Mouse (Mus musculus) embryonic facial prominence, embryonic 10.5 days (tissue): ENCODE data around the gene Tbc1d22a. TPM values are rescaled to one million over a fixed set of nuclear protein-coding genes. Genes with fewer than 3 reads are reported as not detected.

Experiments
- DNase-seq: peaks from one replicate; pipeline ENCODE4 v3.0.0-alpha.2; 2017; ENCODE audit warnings: low spot score
- H3K27ac ChIP-seq: fragments of 300-500 bp; sonication (generic); replicated peaks from 2 replicates; pipeline ENCODE4 v1.5.1; 2016; ENCODE audit warnings: mild to moderate bottlenecking
- H3K27me3 ChIP-seq: fragments of 300-500 bp; sonication (generic); replicated peaks from 2 replicates; pipeline ENCODE4 v1.6.1; 2016; ENCODE audit warnings: low read depth, mild to moderate bottlenecking; ENCODE audit not compliant: poor library complexity, severe bottlenecking
- H3K36me3 ChIP-seq: fragments of 300-500 bp; sonication (generic); replicated peaks from 2 replicates; pipeline ENCODE4 v1.6.1; 2016; ENCODE audit warnings: mild to moderate bottlenecking, moderate library complexity
- H3K4me1 ChIP-seq: fragments of 300-500 bp; sonication (generic); 2 replicates; pipeline ENCODE4 v1.6.1; 2016
- H3K4me3 ChIP-seq: fragments of 300-500 bp; sonication (generic); 2 replicates; pipeline ENCODE4 v1.5.1; 2016; ENCODE audit warnings: mild to moderate bottlenecking, moderate library complexity
- H3K9me3 ChIP-seq: fragments of 300-500 bp; sonication (generic); 2 replicates; pipeline ENCODE4 v1.6.1; 2016; ENCODE audit warnings: mild to moderate bottlenecking
- WGBS: fragments of 180-500 bp; shearing (Covaris S2); methylation state at CpG from one replicate; pipeline ENCODE4 v1.1.7; 2016; 5-methylcytosine and 5-hydroxymethylcytosine counted together
- polyA plus RNA-seq: library from polyadenylated mRNA; unstranded; fragments of >200 nt; fragmentation: Nextera tagmentation; extraction: Ambion mirVana; gene quantifications from 2 replicates; pipeline ENCODE4 v1.2.1, GENCODE M21; 2016

The Tbc1d22a gene
- polyA plus RNA-seq, 1 experiment from 2014 or later = 11.2 TPM

DNA sequence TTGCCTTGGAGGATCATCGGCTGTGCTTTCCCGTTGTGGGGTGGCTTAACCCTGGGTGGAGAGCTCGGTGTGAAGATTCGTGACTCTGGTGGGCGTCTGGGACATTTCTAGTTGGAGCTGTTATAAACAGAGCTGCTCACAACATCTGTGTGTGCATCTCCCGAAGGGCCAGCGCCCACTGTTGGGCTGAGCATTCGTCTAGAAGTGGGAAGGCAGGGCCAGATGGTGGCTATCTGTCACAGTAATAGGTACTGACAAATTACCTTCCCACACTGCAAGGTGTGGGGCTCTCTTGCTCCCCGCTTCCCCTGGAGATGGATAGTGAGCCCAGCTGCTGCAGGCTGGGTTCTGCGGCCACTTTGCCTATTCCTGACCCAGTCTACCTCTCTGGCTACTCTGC, 289.2 kb downstream of the Tbc1d22a start:
- Histone ChIP-seq H3K27me3 (no peaks in the 10 kb centered on the region), H3K9me3 (no peaks in the 10 kb centered on the region), H3K4me1 (peaks cover 2% of the 10 kb centered on the region; the same call in 1 of the 2 replicates), H3K27ac (no peak overlapping the region), H3K4me3 (no peak overlapping the region), H3K36me3 (no peaks in the 10 kb centered on the region)
- DNase-seq = peak; percentile 6
- 85% methylated on average over 10 of the region's 10 CpGs for WGBS

DNA sequence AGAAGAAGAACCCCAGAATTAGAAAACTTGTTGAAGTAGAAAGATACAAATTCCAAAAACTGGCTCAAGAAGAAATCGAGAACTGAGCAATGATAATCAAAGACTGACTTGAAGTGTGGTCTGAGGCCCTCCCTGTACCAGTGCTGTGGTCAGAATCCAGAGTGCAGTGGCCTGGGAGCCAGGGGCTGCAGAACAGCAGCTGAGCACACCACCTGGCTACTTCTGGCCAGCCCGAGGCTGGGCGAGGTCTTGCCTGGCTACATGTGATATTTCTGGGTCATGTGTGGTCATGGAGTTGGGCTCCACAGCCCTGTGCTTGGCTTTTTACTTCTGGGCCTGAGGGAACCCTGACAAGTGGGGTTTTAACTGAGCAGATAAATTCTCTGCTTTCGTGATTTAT, 292.4 kb downstream of the Tbc1d22a start:
- no peaks in the 10 kb centered on the region for H3K27me3 ChIP-seq
- no peak for DNase-seq
- H3K9me3 ChIP-seq = no peaks in the 10 kb centered on the region
- H3K4me1 ChIP-seq = peaks cover 2% of the 10 kb centered on the region; the same call in 1 of the 2 replicates
- no peak overlapping the region for H3K27ac ChIP-seq
- H3K36me3 ChIP-seq = no peaks in the 10 kb centered on the region
- 82% methylated on average over 4 of the region's 4 CpGs for WGBS
- no peak overlapping the region for H3K4me3 ChIP-seq

DNA sequence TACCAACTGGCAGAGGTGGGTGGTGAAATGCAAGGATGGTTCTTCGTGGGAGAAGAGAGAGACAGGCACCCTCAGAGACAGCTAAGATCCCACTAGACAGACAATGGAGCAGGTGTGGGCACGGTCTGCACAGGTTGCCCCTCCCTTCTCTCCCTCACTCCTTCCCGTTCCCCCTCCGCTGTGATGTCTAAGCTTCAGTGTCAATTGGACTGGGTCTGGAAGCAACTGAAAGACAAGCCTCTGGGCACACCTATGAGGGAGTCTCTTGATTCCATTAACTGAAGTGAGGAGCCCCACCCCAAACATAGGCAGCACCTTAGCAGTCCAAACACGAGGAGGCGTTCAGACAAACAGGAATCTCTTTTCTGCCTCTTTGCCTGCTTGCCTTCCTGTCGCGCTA, 293.3 kb downstream of the Tbc1d22a start:
- no peaks in the 10 kb centered on the region for H3K36me3 ChIP-seq
- peaks cover 2% of the 10 kb centered on the region; the same call in 1 of the 2 replicates for H3K4me1 ChIP-seq
- WGBS = 86% methylated on average over 8 of the region's 8 CpGs
- no peak overlapping the region for H3K27ac ChIP-seq
- no peaks in the 10 kb centered on the region for H3K27me3 ChIP-seq
- H3K4me3 ChIP-seq = no peak overlapping the region
- DNase-seq = no peak
- H3K9me3 ChIP-seq = no peaks in the 10 kb centered on the region

DNA sequence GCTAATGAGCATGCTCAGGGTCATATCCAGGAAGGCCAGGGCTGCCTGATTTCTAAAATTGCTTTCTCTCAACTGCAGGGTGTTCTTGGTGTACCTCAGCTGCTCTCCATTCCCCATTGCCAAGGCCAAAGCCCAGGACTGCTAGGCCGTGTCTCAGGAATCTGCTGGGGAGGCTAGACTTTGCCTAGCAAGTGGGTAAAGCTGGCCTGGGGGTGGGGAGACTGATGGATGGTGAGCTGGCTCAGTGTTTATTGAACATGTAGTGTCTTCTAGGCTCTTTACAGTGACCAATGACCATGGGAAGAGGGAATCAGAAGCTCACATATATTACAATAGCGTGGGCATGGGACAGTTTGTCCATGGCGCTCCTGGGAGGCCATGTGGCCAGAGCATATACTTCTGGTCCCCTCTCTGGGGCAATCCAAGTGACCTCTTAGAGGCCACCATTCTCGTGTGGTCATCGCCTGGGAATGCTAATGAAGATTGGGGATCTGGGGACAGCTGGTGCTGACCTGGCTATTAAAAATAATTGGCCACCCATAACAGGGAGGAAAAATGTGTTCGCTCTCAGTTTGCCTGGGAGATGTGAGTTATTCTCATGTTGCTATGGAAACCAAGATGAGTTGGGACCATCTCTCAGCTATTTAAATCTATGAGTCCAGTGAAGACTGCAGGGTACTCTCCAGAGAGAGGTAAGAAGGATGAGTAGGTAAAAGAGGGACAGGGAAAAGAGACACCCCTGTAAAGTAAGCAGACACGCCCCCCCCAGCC, 294.3 kb downstream of the Tbc1d22a start:
- Histone ChIP-seq H3K9me3 (no peaks in the 10 kb centered on the region), H3K4me3 (no peak overlapping the region), H3K27ac (no peak overlapping the region), H3K4me1 (peaks cover under 1% of the 10 kb centered on the region; the same call in 1 of the 2 replicates), H3K36me3 (no peaks in the 10 kb centered on the region), H3K27me3 (no peaks in the 10 kb centered on the region)
- WGBS = 80% methylated on average over 7 of the region's 7 CpGs
- peak; percentile 7 for DNase-seq

DNA sequence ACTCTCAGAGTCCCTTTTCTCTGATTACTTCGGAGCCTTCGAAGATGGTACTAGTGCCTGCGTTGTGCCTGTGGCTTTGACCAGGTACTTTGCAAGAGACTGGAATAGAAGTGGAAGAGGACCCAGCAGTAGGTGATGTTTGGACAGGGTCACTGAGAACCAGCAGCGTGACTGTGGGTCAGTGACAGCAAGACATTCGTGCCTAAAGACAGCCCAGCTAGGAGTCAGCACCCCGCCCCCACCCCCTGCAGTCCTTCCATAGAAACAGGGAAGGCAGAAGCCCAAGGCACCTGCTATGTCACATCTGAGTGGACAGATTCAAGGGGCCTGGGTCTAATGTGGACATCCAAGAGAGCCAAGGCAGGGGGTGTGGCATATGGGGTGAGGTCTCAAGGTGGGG, 295.3 kb downstream of the Tbc1d22a start:
- H3K27ac ChIP-seq = no peak overlapping the region
- no peaks in the 10 kb centered on the region; the same call in 1 of the 2 replicates for H3K4me1 ChIP-seq
- 80% methylated on average over 6 of the region's 6 CpGs for WGBS
- H3K4me3 ChIP-seq = no peak overlapping the region
- H3K9me3 ChIP-seq = no peaks in the 10 kb centered on the region
- DNase-seq = peak; percentile 5
- H3K36me3 ChIP-seq = no peaks in the 10 kb centered on the region
- H3K27me3 ChIP-seq = no peaks in the 10 kb centered on the region

DNA sequence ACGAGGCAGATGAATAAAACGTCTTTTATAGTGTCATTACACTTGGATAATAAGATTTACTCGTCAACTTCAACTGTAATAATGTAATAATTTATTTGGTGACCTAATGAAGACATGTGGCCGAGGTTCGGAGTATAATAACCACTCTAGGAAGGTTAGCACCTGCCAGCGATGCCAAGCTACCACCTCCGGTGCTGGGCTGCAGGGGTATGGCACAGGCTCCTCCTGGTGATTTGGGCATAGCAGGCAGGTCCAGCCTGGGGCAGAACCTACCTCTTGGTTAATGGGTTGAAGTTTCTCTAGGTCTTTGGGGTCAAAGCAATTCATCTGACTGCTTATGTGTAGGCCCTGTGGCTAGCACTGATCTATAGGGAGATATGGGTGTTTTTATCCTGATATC, 296.9 kb downstream of the Tbc1d22a start:
- Histone ChIP-seq H3K27ac (no peak overlapping the region), H3K9me3 (no peaks in the 10 kb centered on the region), H3K27me3 (no peaks in the 10 kb centered on the region), H3K36me3 (no peaks in the 10 kb centered on the region), H3K4me1 (no peaks in the 10 kb centered on the region; the same call in 1 of the 2 replicates), H3K4me3 (no peak overlapping the region)
- 87% methylated on average over 7 of the region's 7 CpGs for WGBS
- peak; percentile 4 for DNase-seq

DNA sequence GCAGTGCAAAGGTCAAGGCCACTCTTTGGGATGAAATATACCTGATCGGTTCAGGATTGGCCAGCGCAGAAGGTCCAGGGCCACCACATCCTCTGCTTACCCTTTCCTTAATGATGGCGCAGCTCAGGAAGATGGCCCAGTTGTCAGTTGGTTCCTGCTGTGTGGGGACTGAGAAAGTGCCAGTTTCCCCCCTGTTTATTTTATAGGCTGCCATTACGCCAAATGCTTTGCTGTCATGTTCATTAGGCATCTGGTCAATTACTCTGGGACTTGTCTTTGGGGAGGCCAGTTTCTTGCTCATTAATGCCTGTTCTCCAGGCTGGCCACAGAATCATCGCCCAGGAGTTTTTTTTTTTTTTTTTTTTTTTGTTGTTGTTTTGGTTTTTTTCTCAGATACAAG, 299.1 kb downstream of the Tbc1d22a start:
- Histone ChIP-seq H3K27ac (no peak overlapping the region), H3K4me1 (no peaks in the 10 kb centered on the region; the same call in 1 of the 2 replicates), H3K4me3 (no peak overlapping the region), H3K27me3 (no peaks in the 10 kb centered on the region), H3K9me3 (no peaks in the 10 kb centered on the region), H3K36me3 (no peaks in the 10 kb centered on the region)
- WGBS = 86% methylated on average over 5 of the region's 5 CpGs
- DNase-seq = peak; percentile 4

GRCm38 (mm10) chr15:86520201-86520600, 305.9 kb downstream of the Tbc1d22a start:
- 67% methylated on average over 4 of the region's 4 CpGs for whole genome bisulfite sequencing
- no peak for DNase-seq
- H3K4me1 ChIP-seq = no peaks in the 10 kb centered on the region

GRCm38 (mm10) chr15:86535356-86535755, 321.1 kb downstream of the Tbc1d22a start:
- 88% methylated on average over 6 of the region's 6 CpGs for WGBS
- no peak overlapping the region for H3K27ac ChIP-seq
- no peaks in the 10 kb centered on the region for H3K4me1 ChIP-seq
- no peaks in the 10 kb centered on the region for H3K27me3 ChIP-seq
- no peak for DNase-seq
- H3K4me3 ChIP-seq = no peak overlapping the region
- H3K36me3 ChIP-seq = no peaks in the 10 kb centered on the region
- H3K9me3 ChIP-seq = no peaks in the 10 kb centered on the region

More at GRCm38 (mm10) chr15:86520201-86520600, 305.9 kb downstream of the Tbc1d22a start:
- Histone ChIP-seq H3K27me3 (no peaks in the 10 kb centered on the region), H3K4me3 (no peak overlapping the region), H3K36me3 (no peaks in the 10 kb centered on the region), H3K9me3 (peaks cover under 1% of the 10 kb centered on the region; the same call in 1 of the 2 replicates), H3K27ac (no peak overlapping the region)

DNA sequence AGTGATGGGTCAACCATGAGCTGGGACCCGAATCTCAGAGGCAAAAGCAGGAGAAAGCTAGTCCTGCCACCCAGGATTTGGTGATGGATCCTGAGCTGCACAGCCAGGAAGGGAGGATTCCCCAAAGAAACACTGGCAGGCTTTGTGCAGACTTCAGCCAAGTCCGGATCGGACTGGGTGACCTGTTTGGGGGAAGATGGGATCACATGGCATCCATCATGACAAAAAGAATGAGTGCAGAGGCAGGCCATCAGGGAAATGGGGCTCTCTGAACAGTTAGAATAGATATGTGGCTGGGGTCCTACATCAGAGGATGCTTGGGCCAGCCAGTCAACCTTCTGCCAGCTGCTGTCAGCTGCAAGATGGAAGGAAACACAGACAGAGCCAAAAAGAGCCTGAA, 328.1 kb downstream of the Tbc1d22a start:
- 84% methylated on average over 3 of the region's 3 CpGs for WGBS
- Histone ChIP-seq H3K36me3 (no peaks in the 10 kb centered on the region), H3K4me1 (no peaks in the 10 kb centered on the region), H3K27ac (no peak overlapping the region), H3K9me3 (no peaks in the 10 kb centered on the region), H3K27me3 (no peaks in the 10 kb centered on the region; the same call in 1 of the 2 replicates), H3K4me3 (no peak overlapping the region)
- no peak for DNase-seq

DNA sequence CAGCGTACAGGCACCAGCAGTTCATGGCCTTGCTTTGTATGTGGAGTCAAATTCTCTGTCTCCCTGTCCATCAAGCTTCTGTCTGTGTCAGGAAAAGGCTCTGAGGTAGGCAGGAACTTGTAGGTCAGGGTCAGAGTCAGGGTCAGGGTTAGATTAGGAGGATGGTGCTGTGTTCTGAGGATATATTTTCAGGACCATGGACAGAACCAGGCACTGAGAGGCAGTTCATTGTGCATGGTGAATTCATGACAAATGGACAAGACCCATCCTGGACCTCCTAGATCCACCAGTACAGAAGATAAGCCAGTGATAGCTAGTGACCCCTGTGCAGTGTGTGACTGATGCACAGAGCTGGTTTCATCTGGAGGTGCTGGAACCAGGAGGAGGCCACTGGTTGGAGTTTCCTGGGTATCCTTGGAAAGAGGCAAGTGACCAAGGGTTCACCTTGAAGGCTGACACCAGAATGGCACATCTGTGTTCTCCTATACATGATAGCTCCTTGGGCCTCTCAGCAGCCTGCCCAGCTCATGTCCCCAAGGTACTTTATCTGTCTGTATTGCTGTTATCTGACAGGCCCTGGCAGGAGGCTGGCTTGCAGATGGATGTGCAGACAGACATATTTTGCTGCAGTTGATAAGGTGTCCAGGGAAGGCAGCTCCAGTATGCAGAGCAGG, 330.0 kb downstream of the Tbc1d22a start:
- WGBS = 82% methylated on average over 1 of the region's 1 CpGs
- Histone ChIP-seq H3K27me3 (no peaks in the 10 kb centered on the region; the same call in 1 of the 2 replicates), H3K36me3 (no peaks in the 10 kb centered on the region), H3K4me1 (no peaks in the 10 kb centered on the region), H3K9me3 (0 out of 2 replicates have a peak, but pooled peaks cover 3% of the 10 kb centered on the region), H3K27ac (no peak overlapping the region), H3K4me3 (no peak overlapping the region)
- peak; percentile 21 for DNase-seq
